Mouse (Mus musculus) kidney, embryonic 15.5 days (tissue): ENCODE results near the gene Pde4dip. TPM values are rescaled to one million over a fixed set of nuclear protein-coding genes. Genes with fewer than 3 reads are reported as not detected.

Experiments
- ATAC-seq: fragments of 200-750 bp; cut with Nextera tagmentation; replicated peaks from 2 replicates; pipeline ENCODE4 v1.8.0; 2017; ENCODE audit warnings: moderate TSS enrichment; ENCODE audit not compliant: low FRiP score
- H3K27ac ChIP-seq: fragments of 300-500 bp; sonication (generic); 2 replicates; pipeline ENCODE4 v1.5.1; 2015; ENCODE audit warnings: mild to moderate bottlenecking, inconsistent platforms
- H3K27me3 ChIP-seq: fragments of 300-500 bp; sonication (generic); 2 replicates; pipeline ENCODE4 v1.6.1; 2015; ENCODE audit warnings: inconsistent platforms
- H3K36me3 ChIP-seq: fragments of 300-500 bp; sonication (generic); 2 replicates; pipeline ENCODE4 v1.6.1; 2015; ENCODE audit warnings: inconsistent platforms
- H3K4me1 ChIP-seq: fragments of 300-500 bp; sonication (generic); 2 replicates; pipeline ENCODE4 v1.6.1; 2015; ENCODE audit warnings: inconsistent platforms
- H3K4me2 ChIP-seq: fragments of 300-500 bp; sonication (generic); 2 replicates; pipeline ENCODE4 v1.6.1; 2015; ENCODE audit warnings: moderate library complexity, mild to moderate bottlenecking, inconsistent platforms
- H3K4me3 ChIP-seq: fragments of 300-500 bp; sonication (generic); replicated peaks from 2 replicates; pipeline ENCODE4 v1.5.1; 2015; ENCODE audit warnings: mild to moderate bottlenecking, inconsistent platforms
- H3K9ac ChIP-seq: fragments of 300-500 bp; sonication (generic); 2 replicates; pipeline ENCODE4 v1.6.1; 2015; ENCODE audit warnings: mild to moderate bottlenecking, inconsistent platforms
- H3K9me3 ChIP-seq: fragments of 300-500 bp; sonication (generic); replicated peaks from 2 replicates; pipeline ENCODE4 v1.6.1; 2016; ENCODE audit warnings: inconsistent platforms
- WGBS: fragments of 180-500 bp; shearing (Covaris S2); methylation state at CpG from one replicate; pipeline ENCODE4 v1.1.7; 2015; ENCODE audit warnings: mixed read lengths; 5-methylcytosine and 5-hydroxymethylcytosine counted together
- polyA plus RNA-seq: library from polyadenylated mRNA; unstranded; fragments of >200 nt; fragmentation: Nextera tagmentation; extraction: Ambion mirVana; gene quantifications from 2 replicates; pipeline ENCODE4 v1.2.1, GENCODE M21; 2015

The Pde4dip gene
- polyA plus RNA-seq, 1 experiment from 2014 or later, result 23.2 TPM

- H3K4me1 ChIP-seq, result no peaks in the 10 kb centered on the region
- no peak for ATAC-seq
- 79% methylated on average over 1 of the region's 1 CpGs for WGBS
- no peak overlapping the region for H3K9ac ChIP-seq
- no peaks in the 10 kb centered on the region for H3K27me3 ChIP-seq
- no peaks in the 10 kb centered on the region for H3K9me3 ChIP-seq
- no peak overlapping the region for H3K4me3 ChIP-seq
- no peaks in the 10 kb centered on the region for H3K36me3 ChIP-seq
- no peak overlapping the region for H3K27ac ChIP-seq
- no peak overlapping the region for H3K4me2 ChIP-seq
Observed at GRCm38 (mm10) chr3:97859400-97859799, 29.1 kb downstream of the Pde4dip start.

GRCm38 (mm10) chr3:97854575-97855384 lies 33.7 kb downstream of the Pde4dip start:
- Histone ChIP-seq H3K4me3 (no peak overlapping the region), H3K36me3 (no peaks in the 10 kb centered on the region), H3K27me3 (no peaks in the 10 kb centered on the region), H3K4me2 (no peak overlapping the region), H3K4me1 (no peaks in the 10 kb centered on the region), H3K27ac (no peak overlapping the region), H3K9ac (no peak overlapping the region), H3K9me3 (no peaks in the 10 kb centered on the region)
- ATAC-seq, result no peak
- WGBS, result 79% methylated on average over 9 of the region's 9 CpGs

GRCm38 (mm10) chr3:97851803-97852202 lies 36.7 kb downstream of the Pde4dip start:
- Histone ChIP-seq H3K27ac (no peak overlapping the region), H3K9me3 (no peaks in the 10 kb centered on the region), H3K36me3 (no peaks in the 10 kb centered on the region), H3K27me3 (no peaks in the 10 kb centered on the region), H3K9ac (no peak overlapping the region), H3K4me1 (no peaks in the 10 kb centered on the region), H3K4me2 (no peak overlapping the region), H3K4me3 (no peak overlapping the region)
- 90% methylated on average over 2 of the region's 2 CpGs for WGBS
- no peak for ATAC-seq

- Histone ChIP-seq H3K4me3 (no peak overlapping the region), H3K36me3 (no peaks in the 10 kb centered on the region), H3K4me1 (no peaks in the 10 kb centered on the region), H3K27ac (no peak overlapping the region), H3K9ac (no peak overlapping the region), H3K9me3 (no peaks in the 10 kb centered on the region), H3K27me3 (no peaks in the 10 kb centered on the region), H3K4me2 (no peak overlapping the region)
- WGBS, result 76% methylated on average over 3 of the region's 3 CpGs
- no peak for ATAC-seq
Observed at GRCm38 (mm10) chr3:97847626-97848025, 40.9 kb downstream of the Pde4dip start.

- Histone ChIP-seq H3K36me3 (no peaks in the 10 kb centered on the region), H3K4me1 (no peaks in the 10 kb centered on the region), H3K9me3 (no peaks in the 10 kb centered on the region), H3K4me2 (no peak overlapping the region), H3K4me3 (no peak overlapping the region), H3K9ac (no peak overlapping the region), H3K27ac (no peak overlapping the region), H3K27me3 (no peaks in the 10 kb centered on the region)
- no peak for ATAC-seq
- WGBS, result 67% methylated on average over 4 of the region's 4 CpGs
Observed at GRCm38 (mm10) chr3:97846448-97846847, 42.1 kb downstream of the Pde4dip start.

GRCm38 (mm10) chr3:97844821-97845201 lies 43.7 kb downstream of the Pde4dip start:
- H3K9me3 ChIP-seq, result no peaks in the 10 kb centered on the region
- ATAC-seq, result no peak
- H3K4me3 ChIP-seq, result no peak overlapping the region
- no peak overlapping the region for H3K27ac ChIP-seq
- 75% methylated on average over 2 of the region's 2 CpGs for WGBS
- H3K4me1 ChIP-seq, result no peaks in the 10 kb centered on the region
- H3K4me2 ChIP-seq, result no peak overlapping the region
- no peaks in the 10 kb centered on the region for H3K36me3 ChIP-seq
- no peak overlapping the region for H3K9ac ChIP-seq
- H3K27me3 ChIP-seq, result no peaks in the 10 kb centered on the region

GRCm38 (mm10) chr3:97844163-97844820 lies 44.2 kb downstream of the Pde4dip start:
- 81% methylated on average over 7 of the region's 7 CpGs for WGBS
- no peaks in the 10 kb centered on the region for H3K36me3 ChIP-seq
- no peak overlapping the region for H3K4me2 ChIP-seq
- no peaks in the 10 kb centered on the region for H3K9me3 ChIP-seq
- no peaks in the 10 kb centered on the region for H3K4me1 ChIP-seq
- H3K27me3 ChIP-seq, result no peaks in the 10 kb centered on the region
- no peak overlapping the region for H3K4me3 ChIP-seq
- H3K27ac ChIP-seq, result no peak overlapping the region
- H3K9ac ChIP-seq, result no peak overlapping the region
- ATAC-seq, result no peak

GRCm38 (mm10) chr3:97842641-97843040 lies 45.9 kb downstream of the Pde4dip start:
- no peaks in the 10 kb centered on the region for H3K9me3 ChIP-seq
- no peaks in the 10 kb centered on the region for H3K36me3 ChIP-seq
- H3K4me2 ChIP-seq, result no peak overlapping the region
- 70% methylated on average over 2 of the region's 2 CpGs for WGBS
- no peak overlapping the region for H3K9ac ChIP-seq
- no peaks in the 10 kb centered on the region for H3K27me3 ChIP-seq
- H3K4me1 ChIP-seq, result no peaks in the 10 kb centered on the region
- ATAC-seq, result no peak
- no peak overlapping the region for H3K4me3 ChIP-seq
- H3K27ac ChIP-seq, result no peak overlapping the region

- H3K9me3 ChIP-seq, result no peaks in the 10 kb centered on the region
- no peak overlapping the region for H3K4me3 ChIP-seq
- no peak overlapping the region for H3K9ac ChIP-seq
- no peaks in the 10 kb centered on the region for H3K36me3 ChIP-seq
- no peak overlapping the region for H3K27ac ChIP-seq
- no peaks in the 10 kb centered on the region for H3K27me3 ChIP-seq
- H3K4me1 ChIP-seq, result no peaks in the 10 kb centered on the region
- ATAC-seq, result no peak
- H3K4me2 ChIP-seq, result no peak overlapping the region
Observed at GRCm38 (mm10) chr3:97840439-97840838, 48.1 kb downstream of the Pde4dip start.

- no peaks in the 10 kb centered on the region for H3K9me3 ChIP-seq
- no peak overlapping the region for H3K27ac ChIP-seq
- H3K4me2 ChIP-seq, result no peak overlapping the region
- no peak for ATAC-seq
- no peaks in the 10 kb centered on the region for H3K36me3 ChIP-seq
- no peak overlapping the region for H3K4me3 ChIP-seq
- no peaks in the 10 kb centered on the region for H3K27me3 ChIP-seq
- H3K9ac ChIP-seq, result no peak overlapping the region
- H3K4me1 ChIP-seq, result no peaks in the 10 kb centered on the region
- 92% methylated on average over 5 of the region's 5 CpGs for WGBS
Observed at GRCm38 (mm10) chr3:97835888-97836287, 52.6 kb downstream of the Pde4dip start.

- H3K4me1 ChIP-seq, result no peaks in the 10 kb centered on the region
- no peak overlapping the region for H3K4me2 ChIP-seq
- ATAC-seq, result no peak
- WGBS, result 66% methylated on average over 1 of the region's 1 CpGs
- no peaks in the 10 kb centered on the region for H3K36me3 ChIP-seq
- H3K27me3 ChIP-seq, result no peaks in the 10 kb centered on the region
- H3K9ac ChIP-seq, result no peak overlapping the region
- H3K4me3 ChIP-seq, result no peak overlapping the region
- H3K9me3 ChIP-seq, result no peaks in the 10 kb centered on the region
- no peak overlapping the region for H3K27ac ChIP-seq
Observed at GRCm38 (mm10) chr3:97834625-97835024, 53.9 kb downstream of the Pde4dip start.

GRCm38 (mm10) chr3:97831564-97832320 lies 56.8 kb downstream of the Pde4dip start:
- Histone ChIP-seq H3K27ac (no peak overlapping the region), H3K36me3 (no peaks in the 10 kb centered on the region), H3K27me3 (peaks cover under 1% of the 10 kb centered on the region; the same call in 1 of the 2 replicates), H3K4me1 (no peaks in the 10 kb centered on the region), H3K9me3 (no peaks in the 10 kb centered on the region), H3K4me3 (no peak overlapping the region), H3K9ac (no peak overlapping the region), H3K4me2 (no peak overlapping the region)
- WGBS, result 66% methylated on average over 15 of the region's 15 CpGs
- ATAC-seq, result no peak
